Comparison of ENCODE assay signal across 10 mouse cellular contexts in the genomic region with DNA sequence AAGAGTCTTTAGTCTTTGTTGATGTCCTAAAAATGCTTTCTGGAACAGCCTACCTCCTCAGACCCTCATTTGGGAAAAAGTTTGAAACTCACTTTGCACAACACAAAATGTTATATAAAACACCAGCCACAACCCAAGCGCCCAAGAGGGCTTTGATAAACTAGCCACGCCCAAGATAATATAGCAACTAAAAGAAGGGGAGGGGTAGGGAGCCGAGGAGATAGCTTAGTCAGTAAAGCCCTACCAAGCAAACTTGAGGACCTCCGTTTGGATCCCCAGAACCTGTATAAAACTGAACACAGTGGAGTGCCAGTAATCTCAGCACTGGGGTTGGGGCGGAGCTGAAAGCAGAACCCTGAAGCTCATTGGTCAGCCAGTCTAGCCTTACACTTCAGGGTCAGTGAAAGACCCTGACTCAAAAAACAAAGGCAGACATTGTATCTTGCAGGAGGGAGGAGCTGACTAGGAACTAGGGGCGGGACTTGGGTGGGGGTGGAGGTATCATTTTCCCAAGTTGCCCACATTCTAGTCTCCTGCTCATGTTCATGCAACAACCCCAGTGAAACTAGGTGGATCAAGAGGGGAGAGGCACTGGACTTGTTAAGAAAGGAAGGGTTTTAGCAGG. TPM values are rescaled to one million over a fixed set of nuclear protein-coding genes. Genes with fewer than 3 reads are reported as not detected.
DNase-seq lines count a peak whose midpoint lies in the region; ATAC-seq and TF ChIP-seq lines count a peak whose summit lies in the region.
"Had no signal": no experiment of that assay in that cellular context is flagged by ENCODE, and none has a peak within 500 bp of the region (broad histone marks: within the 10 kb centered on the region; RNA-seq: fewer than 3 reads in every experiment).

No protein-coding gene starts in this region.

- peak overlapping the region; percentile 86 for H3K4me2 ChIP-seq in heart, embryonic 13.5 days
- H3K4me2 ChIP-seq in heart, embryonic 12.5 days: no peak overlapping the region
- no peak overlapping the region for H3K4me2 ChIP-seq in hindbrain, embryonic 11.5 days (replicated peaks; ENCODE audit: low read depth, low read length)
- peak overlapping the region; percentile 95 for H3K4me2 ChIP-seq in liver, postnatal 0 days (ENCODE audit: low read depth, low read length)

- peaks cover 8% of the 10 kb centered on the region for H3K9me3 ChIP-seq in heart, embryonic 13.5 days
- H3K9me3 ChIP-seq in heart, embryonic 12.5 days (replicated peaks): peaks cover 6% of the 10 kb centered on the region
- H3K9me3 ChIP-seq in hindbrain, embryonic 11.5 days (ENCODE audit: control insufficient read depth, low read length): no peaks in the 10 kb centered on the region
- no peaks in the 10 kb centered on the region for H3K9me3 ChIP-seq in liver, postnatal 0 days (ENCODE audit: low read length)

- H3K27me3 ChIP-seq in heart, embryonic 13.5 days (replicated peaks): no peaks in the 10 kb centered on the region
- H3K27me3 ChIP-seq in heart, embryonic 12.5 days (replicated peaks): no peaks in the 10 kb centered on the region
- no peaks in the 10 kb centered on the region for H3K27me3 ChIP-seq in hindbrain, embryonic 11.5 days (ENCODE audit: control insufficient read depth, insufficient read depth, low read length)
- H3K27me3 ChIP-seq in liver, postnatal 0 days (ENCODE audit: insufficient read depth, low read length): no peaks in the 10 kb centered on the region

- no peaks in the 10 kb centered on the region for H3K36me3 ChIP-seq in heart, embryonic 13.5 days
- no peaks in the 10 kb centered on the region for H3K36me3 ChIP-seq in heart, embryonic 12.5 days
- no peaks in the 10 kb centered on the region for H3K36me3 ChIP-seq in hindbrain, embryonic 11.5 days (ENCODE audit: control insufficient read depth, insufficient read depth, low read length)
- no peaks in the 10 kb centered on the region for H3K36me3 ChIP-seq in liver, postnatal 0 days (replicated peaks; ENCODE audit: insufficient read depth, low read length)

- no peak for TF ChIP-seq EP300 in liver, postnatal 0 days (IDR thresholded peaks at IDR 0.05; ENCODE audit: low read depth)

- 38% methylated on average over 6 of the region's 6 CpGs for WGBS in heart, embryonic 13.5 days
- 47% methylated on average over 6 of the region's 6 CpGs for WGBS in heart, embryonic 12.5 days
- 36% methylated on average over 6 of the region's 6 CpGs for whole genome bisulfite sequencing in hindbrain, embryonic 11.5 days
- WGBS in liver, postnatal 0 days (ENCODE audit: insufficient replicate concordance): 37% methylated on average over 6 of the region's 6 CpGs

- H3K9ac ChIP-seq in heart, embryonic 13.5 days: 0 out of 2 replicates have a peak overlapping the region, but pooled peaks have one; percentile 84
- no peak overlapping the region for H3K9ac ChIP-seq in heart, embryonic 12.5 days
- no peak overlapping the region for H3K9ac ChIP-seq in hindbrain, embryonic 11.5 days (ENCODE audit: low read depth, low read length)
- no peak overlapping the region for H3K9ac ChIP-seq in liver, postnatal 0 days (replicated peaks)

- no peak overlapping the region for H3K4me3 ChIP-seq in heart, embryonic 13.5 days
- H3K4me3 ChIP-seq in heart, embryonic 12.5 days: no peak overlapping the region
- no peak overlapping the region for H3K4me3 ChIP-seq in hindbrain, embryonic 11.5 days (ENCODE audit: low read depth, low read length)
- no peak overlapping the region for H3K4me3 ChIP-seq in liver, postnatal 0 days (ENCODE audit: low read depth, low read length)

- no peak for ATAC-seq in heart, embryonic 13.5 days (ENCODE audit: extremely low read depth, insufficient number of reproducible peaks, low FRiP score, low TSS enrichment)
- no peak for ATAC-seq in heart, embryonic 12.5 days (ENCODE audit: insufficient number of reproducible peaks, low FRiP score)
- peak; percentile 85 for ATAC-seq in hindbrain, embryonic 11.5 days (ENCODE audit: low FRiP score)
- ATAC-seq in liver, postnatal 0 days: no peak
- ATAC-seq: midbrain, embryonic 16.5 days had no signal

- no peak overlapping the region for H3K27ac ChIP-seq in heart, embryonic 13.5 days (replicated peaks)
- no peak overlapping the region for H3K27ac ChIP-seq in heart, embryonic 12.5 days (ENCODE audit: poor library complexity, severe bottlenecking)
- peak overlapping the region; percentile 24; the same call in 1 of the 2 replicates for H3K27ac ChIP-seq in hindbrain, embryonic 11.5 days (ENCODE audit: low read depth, low read length)
- no peak overlapping the region for H3K27ac ChIP-seq in liver, postnatal 0 days (ENCODE audit: low read depth)

- peaks cover 25% of the 10 kb centered on the region for H3K4me1 ChIP-seq in heart, embryonic 13.5 days
- peaks cover 17% of the 10 kb centered on the region for H3K4me1 ChIP-seq in heart, embryonic 12.5 days (replicated peaks)
- H3K4me1 ChIP-seq in hindbrain, embryonic 11.5 days (replicated peaks; ENCODE audit: control insufficient read depth, insufficient read depth, low read length): no peaks in the 10 kb centered on the region
- peaks cover 42% of the 10 kb centered on the region for H3K4me1 ChIP-seq in liver, postnatal 0 days (ENCODE audit: insufficient read depth)

- no peak for TF ChIP-seq CTCF in liver, postnatal 0 days (IDR thresholded peaks at IDR 0.05; ENCODE audit: low read depth)

- peak; percentile 85 for DNase-seq in embryo, embryonic 10.5 days (ENCODE audit: low spot score)
- DNase-seq in hindbrain, embryonic 11.5 days (ENCODE audit: low spot score): peak; percentile 62
- no peak for DNase-seq in liver, postnatal 0 days
- DNase-seq in gastrocnemius, postnatal 10 days: no peak
- DNase-seq in left cerebral cortex, adult 11 months (ENCODE audit: low spot score): no peak
- DNase-seq in adrenal gland, adult 2 months: no peak
- DNase-seq: kidney, adult 2 months had no signal

RNA-seq across cellular contexts. Expression of a gene that starts 6.6 kb away (rescaled TPM):
- 218 and 237 TPM in 2 replicates for polyA plus RNA-seq in heart, embryonic 13.5 days (2015; fragmentation: Nextera tagmentation; extraction: Ambion mirVana)
- polyA plus RNA-seq in heart, embryonic 12.5 days (2016; fragmentation: Nextera tagmentation; extraction: Ambion mirVana): 227 and 231 TPM in 2 replicates
- 4.2 and 4.3 TPM in 2 replicates for polyA plus RNA-seq in hindbrain, embryonic 11.5 days (2014; fragmentation: Nextera tagmentation; extraction: Ambion mirVana)
- 44.4 and 59.7 TPM in 2 replicates for polyA plus RNA-seq in liver, postnatal 0 days (2015; fragmentation: Nextera tagmentation; extraction: Ambion mirVana)
- 10 to 100 TPM; 55.0 to 69.1 TPM for total RNA-seq in gastrocnemius, postnatal 10 days (2021)
- 100 to 1,000 TPM in 1 of 2 experiments, 10 to 100 TPM in 1; 63.6 to 105 TPM for total RNA-seq in adrenal gland, adult 2 months (2021)
- polyA plus RNA-seq in adrenal gland, adult 2 months (2012; rRNA removed): 66.9 and 71.9 TPM in 2 replicates

Comparison
In these comparisons a context has a peak if more than half of its experiments do, and no peak if none do; other contexts are left out.
1. H3K4me2 ChIP-seq: peak in heart, embryonic 13.5 days (single experiment) and liver, postnatal 0 days (single experiment); none in heart, embryonic 12.5 days (single experiment) and hindbrain, embryonic 11.5 days (single experiment).
2. DNase-seq: peak in embryo, embryonic 10.5 days (single experiment) and hindbrain, embryonic 11.5 days (single experiment); none in liver, postnatal 0 days (single experiment), gastrocnemius, postnatal 10 days (single experiment), left cerebral cortex, adult 11 months (single experiment) and adrenal gland, adult 2 months (single experiment).